Mouse (Mus musculus) ovary, postnatal 14 days (tissue): ENCODE data around the gene Phactr1.

Experiments used
- DNase-seq: peaks from one replicate; pipeline ENCODE4 v3.0.0; 2022; ENCODE audit warnings: low spot score

Phactr1 gene

GRCm38 (mm10) chr13:42759170-42759569 is 78.7 kb downstream of the Phactr1 start:
- DNase-seq = no peak

- DNase-seq = no peak
Observed at GRCm38 (mm10) chr13:42760907-42761544, 80.6 kb downstream of the Phactr1 start.

- DNase-seq = no peak
Observed at GRCm38 (mm10) chr13:42772314-42772713, 91.9 kb downstream of the Phactr1 start.

- DNase-seq = no peak
Observed at GRCm38 (mm10) chr13:42774040-42774439, 93.6 kb downstream of the Phactr1 start.

- no peak for DNase-seq
Observed at GRCm38 (mm10) chr13:42782151-42782550, 101.7 kb downstream of the Phactr1 start.

GRCm38 (mm10) chr13:42789221-42789620 is 108.8 kb downstream of the Phactr1 start:
- DNase-seq = no peak

- DNase-seq = no peak
Observed at GRCm38 (mm10) chr13:42792279-42792678, 111.9 kb downstream of the Phactr1 start.

GRCm38 (mm10) chr13:42800523-42800922 is 120.1 kb downstream of the Phactr1 start:
- no peak for DNase-seq

GRCm38 (mm10) chr13:42804314-42804713 is 123.9 kb downstream of the Phactr1 start:
- no peak for DNase-seq

- no peak for DNase-seq
Observed at GRCm38 (mm10) chr13:42812762-42813161, 132.3 kb downstream of the Phactr1 start.

GRCm38 (mm10) chr13:42818378-42818777 is 138.0 kb downstream of the Phactr1 start:
- peak; percentile 56 for DNase-seq

GRCm38 (mm10) chr13:42820513-42820912 is 140.1 kb downstream of the Phactr1 start:
- DNase-seq = no peak

GRCm38 (mm10) chr13:42821426-42822106 is 141.1 kb downstream of the Phactr1 start:
- DNase-seq = no peak

GRCm38 (mm10) chr13:42822545-42822944 is 142.1 kb downstream of the Phactr1 start:
- DNase-seq = peak; percentile 93

- DNase-seq = no peak
Observed at GRCm38 (mm10) chr13:42823875-42824274, 143.5 kb downstream of the Phactr1 start.

- no peak for DNase-seq
Observed at GRCm38 (mm10) chr13:42826602-42827001, 146.2 kb downstream of the Phactr1 start.

- DNase-seq = no peak
Observed at GRCm38 (mm10) chr13:42828978-42829377, 148.6 kb downstream of the Phactr1 start.

GRCm38 (mm10) chr13:42835441-42835840 is 155.0 kb downstream of the Phactr1 start:
- no peak for DNase-seq

GRCm38 (mm10) chr13:42839358-42839757 is 158.9 kb downstream of the Phactr1 start:
- DNase-seq = no peak

- no peak for DNase-seq
Observed at GRCm38 (mm10) chr13:42852086-42852485, 171.7 kb downstream of the Phactr1 start.

- no peak for DNase-seq
Observed at GRCm38 (mm10) chr13:42853900-42854595, 173.6 kb downstream of the Phactr1 start.

GRCm38 (mm10) chr13:42866162-42866941 is 185.9 kb downstream of the Phactr1 start:
- DNase-seq = peak; percentile 43
